Mouse (Mus musculus): Measurements from ENCODE around the gene Gm21977.
"Not testable (repeated sequence)": the region's sequence is repeated elsewhere in the genome, so short reads cannot be mapped to it uniquely, and the experiment has no call there.

Gm21977 gene

DNA sequence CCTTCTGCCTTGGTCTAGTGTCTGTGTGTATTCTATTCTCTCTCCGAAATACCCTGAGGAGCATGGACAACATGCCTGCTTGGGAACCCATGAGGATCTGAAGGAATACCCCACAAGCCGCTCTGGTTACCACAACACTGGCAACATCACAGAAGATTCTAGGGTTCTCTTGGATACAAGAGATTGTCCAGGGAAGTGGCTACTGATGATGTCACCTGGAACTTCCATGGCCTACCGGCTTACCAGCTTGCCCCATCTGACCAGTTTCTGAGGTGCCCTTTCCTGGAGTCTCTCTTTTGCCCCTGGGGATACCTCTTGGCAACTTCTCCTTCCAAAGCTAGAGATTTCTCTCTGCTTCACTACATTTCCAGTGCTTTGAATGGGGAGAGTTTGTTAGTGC, at the start of gene Gm21977:
Gene Gm21977 (minus strand): TSS at position 101 of the 400 bp plus-strand sequence.
- not testable (repeated sequence) for DNase-seq (ENCODE audit: low read depth in 1 of 2, low spot score in 2 of 2)

Data from monocyte, adult 2 months (primary cell).